Mouse (Mus musculus) bone marrow, adult 2 months (tissue): ENCODE data around the gene Slc24a4. TPM values are rescaled to one million over a fixed set of nuclear protein-coding genes. Genes with fewer than 3 reads are reported as not detected.
"Not testable (repeated sequence)": the region's sequence is repeated elsewhere in the genome, so short reads cannot be mapped to it uniquely, and the experiment has no call there.

Experiments used
- H3K27ac ChIP-seq: fragments of 200-500 bp; 2 replicates; pipeline ENCODE4 v1.5.1; 2012; ENCODE audit warnings: low read depth, mild to moderate bottlenecking, control low read depth, inconsistent platforms, low read length; ENCODE audit not compliant: control insufficient read depth, poor library complexity, insufficient read depth
- H3K4me1 ChIP-seq: fragments of 200-500 bp; 2 replicates; pipeline ENCODE4 v1.6.1; 2011; ENCODE audit warnings: low read length; ENCODE audit not compliant: control insufficient read depth, insufficient read depth
- H3K4me3 ChIP-seq: fragments of 200-500 bp; replicated peaks from 2 replicates; pipeline ENCODE3; 2011; ENCODE audit warnings: mild to moderate bottlenecking, low read depth, low read length, control low read depth; ENCODE audit not compliant: control insufficient read depth
- CTCF ChIP-seq: fragments of 200-500 bp; IDR thresholded peaks from 2 replicates; pipeline ENCODE4 v1.5.1; 2011; ENCODE audit warnings: low read length, control low read depth; ENCODE audit not compliant: control insufficient read depth, insufficient read depth
- POLR2A ChIP-seq: fragments of 200-500 bp; IDR thresholded peaks from 2 replicates; pipeline ENCODE4 v1.6.1; 2011; ENCODE audit warnings: low read depth, mild to moderate bottlenecking, control low read depth, low read length, borderline replicate concordance; ENCODE audit not compliant: control insufficient read depth
- WGBS: fragments of 180-500 bp; shearing (Covaris S2); methylation state at CpG from one replicate; pipeline ENCODE4 v1.1.7; 2018; 5-methylcytosine and 5-hydroxymethylcytosine counted together
- polyA plus RNA-seq: library from polyadenylated mRNA; stranded (reverse); fragments of >200 nt; gene quantifications from 2 replicates; pipeline ENCODE4 v1.2.4, GENCODE M21; 2011; ENCODE audit warnings: low replicate concordance; ENCODE audit not compliant: missing spikeins, insufficient read depth, insufficient read length

Gene Slc24a4
- polyA plus RNA-seq, 1 experiment = not detected

GRCm38 (mm10) chr12:102207245-102207644 lies 78.7 kb downstream of the Slc24a4 start:
- H3K27ac ChIP-seq = no peak overlapping the region
- H3K4me3 ChIP-seq = no peak overlapping the region
- TF ChIP-seq CTCF (no peak), POLR2A (no peak)
- 83% methylated on average over 7 of the region's 7 CpGs for whole genome bisulfite sequencing
- no peaks in the 10 kb centered on the region for H3K4me1 ChIP-seq

- TF ChIP-seq CTCF (no peak), POLR2A (no peak)
- WGBS = 34% methylated on average over 2 of the region's 2 CpGs
- Histone ChIP-seq H3K27ac (no peak overlapping the region), H3K4me3 (no peak overlapping the region), H3K4me1 (no peaks in the 10 kb centered on the region)
Measured at GRCm38 (mm10) chr12:102210801-102211200, 82.3 kb downstream of the Slc24a4 start.

- 85% methylated on average over 6 of the region's 6 CpGs for WGBS
- TF ChIP-seq POLR2A (no peak), CTCF (no peak)
- no peak overlapping the region for H3K4me3 ChIP-seq
- no peak overlapping the region for H3K27ac ChIP-seq
- H3K4me1 ChIP-seq = no peaks in the 10 kb centered on the region
Measured at GRCm38 (mm10) chr12:102223404-102223803, 94.9 kb downstream of the Slc24a4 start.

- 76% methylated on average over 2 of the region's 2 CpGs for WGBS
- H3K27ac ChIP-seq, H3K4me3 ChIP-seq, H3K4me1 ChIP-seq: not testable (repeated sequence)
Measured at GRCm38 (mm10) chr12:102224112-102224511, 95.6 kb downstream of the Slc24a4 start.

- no peaks in the 10 kb centered on the region for H3K4me1 ChIP-seq
- no peak for TF ChIP-seq CTCF
- no peak for TF ChIP-seq POLR2A
- no peak overlapping the region for H3K4me3 ChIP-seq
- 53% methylated on average over 3 of the region's 3 CpGs for WGBS
- H3K27ac ChIP-seq = no peak overlapping the region
Measured at GRCm38 (mm10) chr12:102225165-102225564, 96.6 kb downstream of the Slc24a4 start.

GRCm38 (mm10) chr12:102235551-102235950 lies 107.0 kb downstream of the Slc24a4 start:
- peaks cover 1% of the 10 kb centered on the region; the same call in 1 of the 2 replicates for H3K4me1 ChIP-seq
- H3K4me3 ChIP-seq = no peak overlapping the region
- no peak for TF ChIP-seq POLR2A
- TF ChIP-seq CTCF = no peak
- no peak overlapping the region for H3K27ac ChIP-seq
- 82% methylated on average over 3 of the region's 3 CpGs for WGBS

- Histone ChIP-seq H3K27ac (no peak overlapping the region), H3K4me3 (no peak overlapping the region), H3K4me1 (peaks cover 1% of the 10 kb centered on the region; the same call in 1 of the 2 replicates)
- TF ChIP-seq CTCF = no peak
- TF ChIP-seq POLR2A = no peak
- 83% methylated on average over 6 of the region's 6 CpGs for WGBS
Measured at GRCm38 (mm10) chr12:102236317-102236716, 107.8 kb downstream of the Slc24a4 start.

- 37% methylated on average over 6 of the region's 6 CpGs for WGBS
- Histone ChIP-seq H3K4me3 (no peak overlapping the region), H3K4me1 (no peaks in the 10 kb centered on the region), H3K27ac (no peak overlapping the region)
- TF ChIP-seq POLR2A (no peak), CTCF (no peak)
Measured at GRCm38 (mm10) chr12:102242076-102242722, 113.7 kb downstream of the Slc24a4 start.

GRCm38 (mm10) chr12:102243915-102244314 lies 115.4 kb downstream of the Slc24a4 start:
- Histone ChIP-seq H3K27ac (no peak overlapping the region), H3K4me3 (no peak overlapping the region), H3K4me1 (no peaks in the 10 kb centered on the region)
- WGBS = 86% methylated on average over 1 of the region's 1 CpGs
- TF ChIP-seq POLR2A = no peak
- TF ChIP-seq CTCF = no peak

- no peak overlapping the region for H3K27ac ChIP-seq
- WGBS = 63% methylated on average over 5 of the region's 5 CpGs
- no peaks in the 10 kb centered on the region; the same call in 1 of the 2 replicates for H3K4me1 ChIP-seq
- H3K4me3 ChIP-seq = no peak overlapping the region
- TF ChIP-seq CTCF = no peak
- TF ChIP-seq POLR2A = no peak
Measured at GRCm38 (mm10) chr12:102246226-102246625, 117.7 kb downstream of the Slc24a4 start.
